Mouse (Mus musculus) forebrain, embryonic 15.5 days (tissue): ENCODE measurements around the gene Nos1ap. TPM values are rescaled to one million over a fixed set of nuclear protein-coding genes. Genes with fewer than 3 reads are reported as not detected.

Source experiments
- ATAC-seq: fragments of 200-750 bp; cut with Nextera tagmentation; replicated peaks from 2 replicates; pipeline ENCODE4 v1.8.0; 2017; ENCODE audit warnings: mild to moderate bottlenecking, moderate TSS enrichment, moderate library complexity
- H3K27ac ChIP-seq: fragments of 300-500 bp; sonication (generic); replicated peaks from 2 replicates; pipeline ENCODE4 v1.5.1; 2015; ENCODE audit warnings: mild to moderate bottlenecking, inconsistent platforms
- H3K27me3 ChIP-seq: fragments of 300-500 bp; sonication (generic); 2 replicates; pipeline ENCODE4 v1.6.1; 2015; ENCODE audit warnings: inconsistent platforms
- H3K36me3 ChIP-seq: fragments of 300-500 bp; sonication (generic); 2 replicates; pipeline ENCODE4 v1.6.1; 2015; ENCODE audit warnings: mild to moderate bottlenecking, inconsistent platforms
- H3K4me1 ChIP-seq: fragments of 300-500 bp; sonication (generic); 2 replicates; pipeline ENCODE4 v1.6.1; 2015; ENCODE audit warnings: inconsistent platforms
- H3K4me2 ChIP-seq: fragments of 300-500 bp; sonication (generic); replicated peaks from 2 replicates; pipeline ENCODE4 v1.6.1; 2015; ENCODE audit warnings: mild to moderate bottlenecking, inconsistent platforms
- H3K4me3 ChIP-seq: fragments of 300-500 bp; sonication (generic); 2 replicates; pipeline ENCODE4 v1.5.1; 2015; ENCODE audit warnings: mild to moderate bottlenecking, inconsistent platforms
- H3K9ac ChIP-seq: fragments of 300-500 bp; sonication (generic); replicated peaks from 2 replicates; pipeline ENCODE4 v1.6.1; 2015; ENCODE audit warnings: mild to moderate bottlenecking, inconsistent platforms
- H3K9me3 ChIP-seq: fragments of 300-500 bp; sonication (generic); 2 replicates; pipeline ENCODE4 v1.6.1; 2016; ENCODE audit warnings: inconsistent platforms
- WGBS: fragments of 180-500 bp; shearing (Covaris S2); methylation state at CpG from one replicate; pipeline ENCODE4 v1.1.7; 2015; ENCODE audit warnings: mixed read lengths; 5-methylcytosine and 5-hydroxymethylcytosine counted together
- polyA plus RNA-seq: library from polyadenylated mRNA; unstranded; fragments of >200 nt; fragmentation: Nextera tagmentation; extraction: Ambion mirVana; gene quantifications from 2 replicates; pipeline ENCODE4 v1.2.1, GENCODE M21; 2015

Nos1ap gene
- polyA plus RNA-seq, 1 experiment from 2014 or later, result 25.4 TPM

- no peaks in the 10 kb centered on the region for H3K4me1 ChIP-seq
- no peak for ATAC-seq
- no peak within 1 kb of the TSS for H3K9ac ChIP-seq
- H3K4me3 ChIP-seq, result no peak within 1 kb of the TSS
- WGBS, result 98% methylated on average over 2 of the region's 3 CpGs
- H3K27me3 ChIP-seq, result no peaks in the 10 kb centered on the region
- no peak within 1 kb of the TSS for H3K4me2 ChIP-seq
- no peaks in the 10 kb centered on the region for H3K36me3 ChIP-seq
- no peaks in the 10 kb centered on the region for H3K9me3 ChIP-seq
- no peak within 1 kb of the TSS for H3K27ac ChIP-seq
These were observed 312.6 kb downstream of the Nos1ap start, which contains the start of gene Sh2d1b1 for GRCm38 (mm10) chr1:170277016-170277415. Gene Sh2d1b1, plus strand, starts transcription at chr1:170277320.

DNA sequence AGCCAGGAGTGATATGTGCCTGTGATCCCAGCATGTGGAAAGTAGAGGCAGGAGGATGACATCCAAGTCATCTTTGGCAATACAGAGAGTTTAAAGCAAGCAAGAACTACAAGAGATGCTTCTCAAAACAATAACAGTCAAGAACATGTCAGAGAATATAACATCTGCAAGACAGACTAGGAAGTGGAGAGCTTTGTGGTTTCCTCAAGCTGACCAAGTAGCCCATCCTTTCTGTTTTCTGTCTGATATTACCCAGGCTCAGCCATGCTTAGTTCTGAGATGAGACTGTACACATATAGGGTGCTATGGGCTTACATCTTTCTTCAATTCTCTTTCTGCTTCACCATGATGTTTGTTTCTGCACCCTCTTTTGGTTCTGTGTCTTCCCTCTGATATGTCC lies 316.4 kb downstream of the Nos1ap start:
- no peak for ATAC-seq
- H3K4me3 ChIP-seq, result no peak overlapping the region
- no peaks in the 10 kb centered on the region for H3K27me3 ChIP-seq
- no peaks in the 10 kb centered on the region for H3K36me3 ChIP-seq
- no peak overlapping the region for H3K27ac ChIP-seq
- H3K9ac ChIP-seq, result no peak overlapping the region
- no peak overlapping the region for H3K4me2 ChIP-seq
- H3K4me1 ChIP-seq, result no peaks in the 10 kb centered on the region
- H3K9me3 ChIP-seq, result no peaks in the 10 kb centered on the region

DNA sequence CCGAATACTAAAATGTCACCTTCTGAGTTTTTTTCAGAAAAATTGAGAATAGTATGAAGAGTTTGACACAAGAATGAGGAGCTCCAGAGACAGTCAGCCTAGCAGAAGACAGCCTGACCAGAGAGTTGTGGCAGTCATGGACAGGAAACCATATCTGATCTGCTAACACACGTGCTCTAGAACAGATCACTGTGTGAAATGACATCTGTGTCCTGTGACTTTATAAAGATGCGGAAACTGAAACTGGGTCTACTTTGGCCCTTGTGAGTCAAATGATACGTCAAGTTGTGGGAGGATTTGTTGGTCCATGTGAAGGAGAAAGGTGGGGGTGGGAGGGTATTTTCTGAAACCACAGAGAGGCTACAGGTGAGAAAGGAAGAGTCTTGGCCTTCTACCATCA lies 319.0 kb downstream of the Nos1ap start:
- Histone ChIP-seq H3K4me1 (no peaks in the 10 kb centered on the region), H3K36me3 (no peaks in the 10 kb centered on the region), H3K9me3 (no peaks in the 10 kb centered on the region), H3K27ac (no peak overlapping the region), H3K4me3 (no peak overlapping the region), H3K4me2 (no peak overlapping the region), H3K9ac (no peak overlapping the region), H3K27me3 (no peaks in the 10 kb centered on the region)
- WGBS, result 89% methylated on average over 4 of the region's 4 CpGs
- no peak for ATAC-seq

- 83% methylated on average over 6 of the region's 6 CpGs for WGBS
- H3K4me3 ChIP-seq, result no peak overlapping the region
- no peaks in the 10 kb centered on the region for H3K4me1 ChIP-seq
- H3K9me3 ChIP-seq, result no peaks in the 10 kb centered on the region
- no peak overlapping the region for H3K4me2 ChIP-seq
- no peaks in the 10 kb centered on the region for H3K36me3 ChIP-seq
- H3K9ac ChIP-seq, result no peak overlapping the region
- H3K27me3 ChIP-seq, result no peaks in the 10 kb centered on the region
- no peak for ATAC-seq
- no peak overlapping the region for H3K27ac ChIP-seq
These were observed 319.4 kb downstream of the Nos1ap start for GRCm38 (mm10) chr1:170270281-170270680.

DNA sequence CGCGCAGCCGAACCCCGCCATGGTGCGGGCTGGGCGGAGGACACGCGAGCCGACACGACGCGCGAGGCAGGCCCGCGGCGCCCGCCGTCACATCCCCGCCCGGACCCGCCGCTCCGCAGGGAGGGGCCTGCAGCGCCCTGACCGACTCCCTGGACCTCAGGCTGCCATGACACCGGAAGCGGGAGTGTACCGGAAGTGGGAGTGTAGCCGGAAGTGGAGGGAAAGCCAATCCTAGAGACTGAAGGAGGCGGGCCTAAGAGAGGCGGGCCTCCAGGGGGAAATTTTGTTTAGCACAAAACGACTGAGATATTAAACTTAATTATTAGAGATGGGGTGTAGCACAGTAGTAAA lies 334.1 kb downstream of the Nos1ap start:
- Histone ChIP-seq H3K4me2 (peak overlapping the region; percentile 86), H3K4me3 (peak overlapping the region; percentile 73), H3K27ac (0 out of 2 replicates have a peak overlapping the region, but pooled peaks have one; percentile 11), H3K27me3 (0 out of 2 replicates have a peak, but pooled peaks cover 10% of the 10 kb centered on the region), H3K4me1 (peaks cover 4% of the 10 kb centered on the region; the same call in 1 of the 2 replicates), H3K36me3 (no peaks in the 10 kb centered on the region), H3K9me3 (no peaks in the 10 kb centered on the region), H3K9ac (peak overlapping the region; percentile 72)
- ATAC-seq, result peak; percentile 100
- 2% methylated on average over 32 of the region's 32 CpGs for WGBS

- peak; percentile 24 for ATAC-seq
- Histone ChIP-seq H3K27me3 (0 out of 2 replicates have a peak, but pooled peaks cover 10% of the 10 kb centered on the region), H3K4me1 (peaks cover 4% of the 10 kb centered on the region; the same call in 1 of the 2 replicates), H3K9me3 (no peaks in the 10 kb centered on the region), H3K9ac (peak overlapping the region; percentile 72), H3K4me3 (peak overlapping the region; percentile 73), H3K4me2 (peak overlapping the region; percentile 86), H3K36me3 (no peaks in the 10 kb centered on the region), H3K27ac (0 out of 2 replicates have a peak overlapping the region, but pooled peaks have one; percentile 11)
- 22% methylated on average over 30 of the region's 30 CpGs for WGBS
These were observed 334.6 kb downstream of the Nos1ap start for GRCm38 (mm10) chr1:170254893-170255559.

Other genes starting within 250 kb of the Nos1ap start
- 10.1 and 11.4 TPM in 2 replicates for gene Olfml2b, start 54.7 kb upstream of the Nos1ap start, polyA plus RNA-seq